Mouse (Mus musculus) lung, adult 2 months (tissue): ENCODE measurements around the gene Acsf3. TPM values are rescaled to one million over a fixed set of nuclear protein-coding genes. Genes with fewer than 3 reads are reported as not detected.

ENCODE experiments used
- DNase-seq: peaks from one replicate; pipeline ENCODE4 v3.0.0; 2022
- H3K4me1 ChIP-seq: fragments of 200-500 bp; 2 replicates; pipeline ENCODE4 v1.6.1; 2011; ENCODE audit warnings: low read length; ENCODE audit not compliant: control insufficient read depth, insufficient read depth
- H3K4me3 ChIP-seq: fragments of 200-500 bp; replicated peaks from 2 replicates; pipeline ENCODE3; 2011; ENCODE audit warnings: low read depth, mild to moderate bottlenecking, control low read depth, low read length; ENCODE audit errors: extremely low read depth
- CTCF ChIP-seq: fragments of 200-500 bp; IDR thresholded peaks from 2 replicates; pipeline ENCODE4 v1.5.1; 2011; ENCODE audit warnings: mild to moderate bottlenecking, low read length, control low read depth; ENCODE audit not compliant: insufficient read depth
- POLR2A ChIP-seq: fragments of 200-500 bp; IDR thresholded peaks from 2 replicates; pipeline ENCODE4 v1.6.1; 2011; ENCODE audit warnings: low read depth, mild to moderate bottlenecking, control low read depth, low read length, borderline replicate concordance; ENCODE audit errors: extremely low read depth
- WGBS: fragments of 180-500 bp; shearing (Covaris S2); methylation state at CpG from one replicate; pipeline ENCODE4 v1.1.7; 2018; 5-methylcytosine and 5-hydroxymethylcytosine counted together
- polyA plus RNA-seq: library from polyadenylated mRNA; depleted of rRNA; stranded (reverse); fragments of >200 nt; gene quantifications from 2 replicates; pipeline ENCODE4 v1.2.3, GENCODE M21; 2012

Gene Acsf3
- polyA plus RNA-seq, 1 experiment: 17.7 TPM

DNA sequence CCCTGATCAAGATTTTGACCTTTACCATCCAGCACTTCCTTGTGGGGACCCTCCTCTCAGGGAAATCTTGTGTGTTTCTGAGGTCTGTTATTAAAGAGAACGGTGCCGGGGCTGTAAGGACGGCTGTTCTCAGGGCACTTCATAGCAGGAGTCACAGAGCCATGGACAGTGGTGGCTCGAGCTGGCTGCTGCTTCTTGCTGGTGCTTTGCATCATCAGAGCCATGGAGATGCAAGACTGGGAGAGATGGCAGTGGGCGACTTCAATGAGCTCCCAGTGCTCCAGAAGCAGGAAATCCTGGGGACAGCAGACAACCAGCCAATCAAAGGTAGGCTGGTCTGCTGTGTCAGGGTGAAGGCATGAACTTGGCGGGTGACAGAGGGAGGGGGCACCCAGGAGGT, 14.2 kb upstream of the Acsf3 start:
- H3K4me1 ChIP-seq: no peaks in the 10 kb centered on the region
- no peak for DNase-seq
- no peak overlapping the region for H3K4me3 ChIP-seq
- WGBS: 59% methylated on average over 6 of the region's 6 CpGs
- no peak for TF ChIP-seq CTCF

DNA sequence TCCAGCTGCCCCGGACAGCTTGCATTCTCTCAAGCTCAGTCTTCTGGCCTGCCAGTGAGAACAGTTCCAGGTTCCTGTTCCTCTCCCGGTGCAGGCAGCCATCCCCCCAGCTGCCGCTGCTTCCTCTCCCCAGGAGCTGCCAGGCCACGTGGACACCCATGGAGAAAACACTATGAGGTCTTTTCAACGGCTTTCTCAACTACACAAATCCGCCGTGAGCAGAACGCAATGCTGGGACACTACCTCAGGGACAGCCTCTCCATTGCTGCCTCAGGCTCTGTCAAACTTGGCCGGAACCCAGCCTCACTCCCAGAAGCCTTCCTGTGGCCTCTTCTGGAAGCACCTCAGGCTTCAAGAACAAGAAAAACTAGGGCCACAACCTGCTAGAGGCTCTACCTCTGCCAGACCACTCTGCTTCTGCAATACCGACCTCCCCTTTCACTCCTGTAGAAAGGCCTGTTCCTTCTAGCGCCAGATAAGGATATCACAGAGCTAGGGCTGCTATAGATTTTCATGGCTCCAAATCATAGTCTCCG, 12.5 kb upstream of the Acsf3 start:
- H3K4me3 ChIP-seq: no peak overlapping the region
- TF ChIP-seq CTCF (no peak), POLR2A (no peak)
- 52% methylated on average over 12 of the region's 12 CpGs for WGBS
- no peak for DNase-seq
- no peaks in the 10 kb centered on the region for H3K4me1 ChIP-seq

DNA sequence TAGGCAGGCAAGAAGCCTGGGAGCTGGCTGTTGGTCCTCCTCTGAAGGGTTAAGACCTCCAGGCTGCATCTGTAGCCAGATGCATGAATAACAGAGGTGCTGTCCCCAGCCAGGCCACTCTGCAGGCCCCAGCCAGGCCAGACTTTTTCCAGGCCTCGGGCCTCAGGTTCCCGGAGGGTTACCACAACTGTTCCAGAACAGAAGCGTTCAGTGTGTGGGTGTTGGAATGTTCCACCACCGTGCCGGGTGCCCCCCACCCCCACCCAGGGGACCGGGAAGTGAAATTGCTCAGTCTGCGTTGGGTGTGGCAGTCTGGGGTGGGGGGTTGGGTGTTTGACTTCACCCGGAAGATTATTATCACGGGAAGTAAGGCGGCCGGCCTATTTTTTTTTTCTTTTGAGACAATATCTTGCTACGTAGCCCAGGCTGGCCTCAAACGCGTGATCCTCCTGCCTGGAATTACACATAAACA, 12.0 kb upstream of the Acsf3 start:
- no peak for TF ChIP-seq POLR2A
- TF ChIP-seq CTCF: no peak
- peak; percentile 14 for DNase-seq
- Histone ChIP-seq H3K4me1 (no peaks in the 10 kb centered on the region), H3K4me3 (no peak overlapping the region)
- WGBS: 42% methylated on average over 14 of the region's 14 CpGs

DNA sequence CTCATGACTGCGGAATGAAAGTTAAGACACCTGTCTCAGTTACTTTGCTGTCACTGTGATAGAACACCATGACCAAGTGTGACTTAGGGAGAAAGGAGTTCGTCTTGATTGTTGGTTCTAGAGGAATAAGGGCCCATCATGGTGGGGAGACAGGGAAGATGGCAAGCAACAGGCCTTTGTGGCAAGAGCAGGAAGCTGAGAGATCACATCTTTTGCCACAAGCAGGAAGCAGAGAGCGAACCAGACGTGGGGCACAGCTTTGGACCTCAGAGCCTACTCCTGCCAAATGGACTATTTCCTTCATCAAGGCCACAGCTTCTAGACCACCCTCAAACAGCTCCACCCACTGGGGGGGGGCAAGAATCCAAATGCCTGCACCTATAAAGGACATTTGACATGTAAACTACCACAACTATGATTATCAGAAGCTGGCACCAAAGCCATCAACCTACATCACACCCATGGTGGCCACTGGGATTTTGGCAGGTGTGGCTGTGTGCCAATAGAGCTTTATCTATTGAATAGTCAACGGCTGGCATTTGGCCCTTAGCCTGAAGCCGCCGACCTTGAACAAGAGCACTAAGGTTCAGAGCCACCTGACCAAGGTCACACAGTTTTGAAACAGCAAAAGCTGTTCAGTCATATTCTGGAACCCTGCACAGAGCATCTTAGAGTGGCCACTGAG, 10.4 kb upstream of the Acsf3 start:
- Histone ChIP-seq H3K4me3 (no peak overlapping the region), H3K4me1 (no peaks in the 10 kb centered on the region)
- no peak for DNase-seq
- whole genome bisulfite sequencing: 71% methylated on average over 7 of the region's 7 CpGs
- TF ChIP-seq CTCF (no peak), POLR2A (no peak)

DNA sequence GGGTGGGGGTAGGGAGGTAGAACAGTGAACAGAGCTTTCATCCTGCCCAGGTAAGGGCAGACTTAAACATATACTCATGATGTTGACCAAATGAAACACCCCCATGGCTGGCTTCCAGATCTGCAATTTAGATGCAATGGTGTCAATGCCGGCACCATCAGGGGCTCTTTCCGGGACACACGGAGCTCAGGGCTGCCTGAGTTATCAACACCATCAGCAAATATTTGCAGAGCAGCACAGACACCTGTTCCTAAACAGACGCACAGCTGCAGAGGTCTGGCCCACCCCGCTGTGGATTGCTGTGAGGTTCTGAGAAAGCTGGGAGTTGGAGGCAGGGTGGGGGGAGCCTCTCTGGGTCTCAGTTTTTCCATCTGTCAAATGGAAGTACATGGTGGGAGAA, 9.1 kb upstream of the Acsf3 start:
- Histone ChIP-seq H3K4me3 (no peak overlapping the region), H3K4me1 (no peaks in the 10 kb centered on the region)
- TF ChIP-seq CTCF: no peak
- no peak for TF ChIP-seq POLR2A
- WGBS: 39% methylated on average over 5 of the region's 5 CpGs
- DNase-seq: no peak

DNA sequence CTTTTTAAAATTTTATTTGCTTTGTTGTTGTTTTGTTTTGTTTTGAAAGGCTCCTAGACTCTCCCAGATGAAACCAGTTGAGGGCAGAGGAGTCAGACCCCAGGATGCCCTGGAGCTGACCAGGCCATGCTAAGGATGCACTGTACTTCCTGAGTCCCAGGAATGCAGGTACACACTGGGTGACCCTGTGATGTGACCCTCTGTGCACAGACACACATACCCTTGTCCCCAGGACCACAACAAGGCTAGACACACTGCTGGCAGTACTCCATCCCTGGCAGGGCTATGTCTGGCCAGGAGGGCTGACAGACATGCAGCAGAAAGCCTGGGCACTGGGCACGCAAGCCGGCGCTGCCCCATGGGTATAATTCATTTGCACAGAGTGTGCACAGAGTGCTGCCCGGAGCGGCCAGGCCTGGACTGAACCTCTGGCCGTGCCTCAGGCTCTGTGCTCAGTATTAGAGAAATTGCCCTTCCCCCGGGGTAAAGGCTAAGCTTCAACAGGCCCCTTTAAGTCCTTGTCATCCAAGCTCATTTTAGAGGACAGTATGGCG, 8.6 kb upstream of the Acsf3 start:
- WGBS: 76% methylated on average over 8 of the region's 8 CpGs
- Histone ChIP-seq H3K4me1 (no peaks in the 10 kb centered on the region), H3K4me3 (no peak overlapping the region)
- TF ChIP-seq POLR2A: no peak
- TF ChIP-seq CTCF: no peak
- no peak for DNase-seq

DNA sequence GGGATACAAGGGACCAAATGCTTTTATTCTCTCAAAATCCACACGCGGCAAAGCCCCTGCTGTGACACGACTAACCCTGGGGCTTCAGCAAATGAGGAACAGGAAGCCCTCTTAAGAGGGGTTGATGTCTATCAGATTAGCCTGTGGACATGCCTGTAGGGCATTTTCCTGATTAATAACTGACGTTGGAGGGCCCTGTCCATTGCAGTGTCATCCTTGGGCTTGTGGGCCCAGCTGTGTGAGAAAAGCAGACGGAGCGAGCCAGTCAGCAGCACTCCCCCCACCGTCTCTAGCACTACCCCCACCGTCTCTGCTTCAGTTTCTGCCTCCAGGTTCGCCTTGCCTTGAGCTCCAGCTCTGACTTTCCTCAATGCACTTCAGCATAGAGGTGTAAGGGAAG, 8.1 kb upstream of the Acsf3 start:
- no peak overlapping the region for H3K4me3 ChIP-seq
- DNase-seq: no peak
- 46% methylated on average over 9 of the region's 9 CpGs for WGBS
- TF ChIP-seq POLR2A: no peak
- TF ChIP-seq CTCF: no peak
- no peaks in the 10 kb centered on the region for H3K4me1 ChIP-seq

DNA sequence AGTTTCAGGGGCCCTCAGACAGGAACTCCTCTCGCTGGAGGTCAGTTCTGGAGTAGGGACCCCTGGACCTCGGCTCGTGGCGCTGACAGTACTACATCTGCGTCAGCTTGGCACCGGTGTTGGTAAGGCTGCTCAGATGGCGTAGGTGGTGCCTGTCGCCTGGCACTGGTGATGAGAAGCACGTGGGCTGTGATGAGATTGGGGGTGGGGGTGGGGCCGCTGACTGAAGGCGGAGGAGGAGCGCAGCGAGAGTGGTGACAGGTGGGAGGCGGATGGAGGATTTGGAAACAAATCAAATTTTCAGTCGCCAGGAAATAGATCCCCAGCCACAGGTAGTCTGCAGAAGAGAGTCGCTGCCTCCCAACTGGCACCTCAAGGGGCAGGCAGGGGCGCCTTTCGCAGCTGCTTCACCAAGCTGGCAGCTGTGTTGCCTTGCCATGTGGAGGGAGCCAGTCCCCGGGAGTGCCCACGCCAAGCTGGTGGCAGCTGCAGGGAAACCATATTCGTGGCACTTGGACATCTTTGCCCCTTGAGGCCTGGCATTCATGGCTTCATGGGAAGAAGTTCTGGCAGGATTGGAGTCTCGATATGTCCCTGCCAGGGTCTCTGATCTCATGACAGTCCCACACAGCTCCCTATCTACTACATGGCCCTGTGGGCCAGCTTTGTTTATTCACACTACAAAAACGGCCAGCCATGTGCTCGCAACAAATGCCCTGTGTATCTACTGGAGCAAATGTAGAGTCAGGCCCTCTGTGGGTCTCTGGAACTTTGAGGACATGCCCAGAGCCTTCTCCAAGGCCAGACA, 5.8 kb upstream of the Acsf3 start:
- TF ChIP-seq POLR2A (no peak), CTCF (no peak)
- 51% methylated on average over 24 of the region's 24 CpGs for WGBS
- H3K4me3 ChIP-seq: no peak overlapping the region
- H3K4me1 ChIP-seq: no peaks in the 10 kb centered on the region
- DNase-seq: no peak

DNA sequence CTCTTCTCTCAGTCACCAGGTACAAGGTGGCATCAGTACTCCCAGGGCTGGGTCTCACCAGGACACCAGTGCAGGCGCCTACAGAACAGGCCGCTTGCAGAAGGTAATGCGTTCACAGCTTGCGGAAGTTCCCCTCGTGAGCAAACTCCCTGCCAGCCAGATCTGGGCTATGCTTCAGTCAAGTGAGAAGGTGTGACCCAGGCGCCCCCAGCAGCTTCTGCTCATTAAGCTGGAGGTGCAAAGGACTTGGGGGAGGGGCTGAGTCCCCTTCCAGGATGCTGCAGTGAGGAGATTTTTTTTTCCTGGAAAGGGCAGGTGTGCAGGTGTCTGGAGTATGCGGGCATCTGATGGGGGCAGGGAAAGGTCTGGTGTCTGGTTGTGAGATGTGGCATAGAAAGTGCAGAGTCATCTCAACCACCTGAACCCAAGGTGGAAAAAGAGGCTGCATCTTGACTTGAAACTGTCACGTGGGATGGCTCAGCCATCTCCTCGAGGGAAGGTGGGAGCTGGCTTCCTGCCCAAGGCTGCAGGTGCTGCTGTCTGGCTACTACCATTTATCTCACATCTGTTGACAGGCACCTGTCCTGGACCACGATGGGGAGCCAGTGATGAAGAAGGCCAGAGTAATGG, 2.7 kb upstream of the Acsf3 start:
- 21% methylated on average over 10 of the region's 10 CpGs for WGBS
- no peak for DNase-seq
- peaks cover 5% of the 10 kb centered on the region for H3K4me1 ChIP-seq
- H3K4me3 ChIP-seq: no peak overlapping the region
- no peak for TF ChIP-seq POLR2A
- no peak for TF ChIP-seq CTCF
